Mouse (Mus musculus) testis, adult 2 months (tissue): ENCODE measurements around the gene Gin1.

Experiments used
- CTCF ChIP-seq: fragments of 200-500 bp; IDR thresholded peaks from 2 replicates; pipeline ENCODE4 v1.5.1; 2012; ENCODE audit warnings: low read depth, mild to moderate bottlenecking, inconsistent platforms, low read length, moderate library complexity; ENCODE audit not compliant: control insufficient read depth, insufficient read depth, insufficient replicate concordance
- POLR2A ChIP-seq: fragments of 200-500 bp; IDR thresholded peaks from 2 replicates; pipeline ENCODE4 v1.6.1; 2012; ENCODE audit warnings: low read depth, mild to moderate bottlenecking, inconsistent platforms, low read length, moderate library complexity; ENCODE audit not compliant: control insufficient read depth

- TF ChIP-seq CTCF (no peak), POLR2A (no peak)
Observed at GRCm38 (mm10) chr1:97827566-97827965, 57.6 kb downstream of the Gin1 start.
